Mouse (Mus musculus) kidney, adult 2 months (tissue): ENCODE data around the gene Slc44a4.
A peak's percentile ranks its signal among the peaks of the same experiment; 100 is the strongest.

ENCODE experiments used
- CTCF ChIP-seq: fragments of 200-500 bp; conservative IDR thresholded peaks from 2 replicates; pipeline ENCODE4 v1.5.1; 2011; ENCODE audit warnings: low read depth, mild to moderate bottlenecking, control low read depth, low read length, moderate library complexity, mixed read lengths; ENCODE audit not compliant: insufficient read depth, insufficient read length
- POLR2A ChIP-seq: fragments of 200-500 bp; IDR thresholded peaks from one replicate; pipeline ENCODE4 v1.6.1; 2011; ENCODE audit warnings: low read depth, low read length, control low read depth

DNA sequence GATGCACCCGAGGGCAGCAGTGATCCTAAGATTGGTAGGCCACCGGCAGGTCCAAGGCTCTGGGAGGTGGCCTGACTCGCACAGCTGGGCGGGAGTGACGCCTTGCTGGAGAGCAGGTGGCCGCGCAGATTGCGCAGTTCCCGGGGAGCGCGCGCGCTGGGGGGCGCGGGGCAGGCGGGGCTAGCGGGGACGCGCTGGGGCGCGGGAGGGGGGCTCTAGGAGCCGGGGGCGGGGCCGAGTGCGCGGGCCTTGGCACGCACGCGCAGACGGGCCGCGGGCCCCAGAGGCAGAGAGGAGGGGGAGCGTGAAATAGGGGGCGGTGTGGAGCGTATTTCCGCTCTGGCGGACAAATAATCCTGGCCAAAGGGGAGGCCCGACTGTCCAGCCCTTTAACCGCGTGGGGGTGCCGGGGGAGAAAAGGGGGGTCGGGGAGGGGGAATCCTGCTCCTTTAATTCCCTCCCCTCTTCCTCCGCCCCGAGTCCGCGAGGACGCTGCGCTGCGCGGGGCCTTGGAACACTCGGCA, 20.1 kb upstream of the Slc44a4 start:
- TF ChIP-seq CTCF: 0 out of 2 replicates have a peak, but pooled peaks have one; percentile 15
- peak; percentile 60 for TF ChIP-seq POLR2A
